Mouse (Mus musculus): ENCODE measurements around the gene Ntrk2. TPM values are rescaled to one million over a fixed set of nuclear protein-coding genes. Genes with fewer than 3 reads are reported as not detected.
A peak's percentile ranks its signal among the peaks of the same experiment; 100 is the strongest.

Gene Ntrk2
- total RNA-seq, 4 experiments from 2014 or later = 1.2 to 4.7 (median 3.4) TPM

DNA sequence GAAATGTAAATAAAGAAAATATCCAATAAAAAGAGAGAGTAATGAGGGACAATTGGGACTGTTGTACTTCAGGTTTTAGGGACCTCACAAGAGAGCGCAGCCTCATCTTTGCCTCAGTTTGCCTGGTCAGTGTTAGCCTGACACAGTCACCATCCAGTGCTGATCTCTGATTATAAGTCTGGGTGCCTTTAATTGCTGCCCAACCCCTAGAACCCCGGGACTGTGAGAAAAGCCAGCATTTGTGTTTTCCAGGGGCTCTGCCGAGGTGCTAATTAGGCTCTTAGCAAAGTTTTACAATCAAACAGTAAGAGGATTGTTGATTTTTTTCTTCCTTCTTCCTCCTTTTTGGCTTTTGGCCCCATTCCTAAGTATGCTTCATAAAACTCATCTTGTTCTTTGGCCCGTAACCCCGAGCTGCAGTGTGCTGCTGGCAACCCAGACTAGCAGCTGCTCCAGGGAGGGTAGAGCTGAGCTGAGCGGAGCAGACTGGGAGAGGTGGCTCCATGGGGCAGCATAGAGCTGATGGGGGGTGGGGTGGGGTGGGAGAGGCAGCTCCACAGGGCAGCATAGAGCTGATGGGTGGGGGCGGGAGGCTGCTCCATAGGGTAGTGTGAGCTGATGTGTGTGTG is 34.5 kb downstream of the Ntrk2 start:
- peak in 1 of 2 experiments; percentile 10 for DNase-seq (ENCODE audit: low spot score in 2 of 2)

DNA sequence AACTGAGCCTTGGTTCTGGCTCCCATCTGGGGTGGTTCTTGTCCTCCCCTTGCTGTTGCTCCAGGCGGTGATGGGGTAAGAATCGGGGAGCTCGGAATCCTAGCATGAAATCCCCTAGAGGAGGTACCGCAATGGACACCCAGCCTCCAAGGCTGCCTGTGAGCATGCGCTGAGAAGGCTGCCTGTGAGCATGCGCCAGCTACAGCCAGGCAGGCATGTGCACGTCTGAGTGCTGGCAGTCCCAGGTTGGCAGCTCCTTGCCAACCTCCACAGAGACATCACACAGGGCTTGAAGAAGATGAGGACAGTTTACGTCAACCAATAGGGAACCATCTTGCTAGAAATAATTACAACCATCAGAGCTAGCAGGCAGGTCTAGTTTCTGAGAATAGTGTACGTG is 37.5 kb downstream of the Ntrk2 start:
- no peak for DNase-seq (ENCODE audit: low spot score in 2 of 2)

DNA sequence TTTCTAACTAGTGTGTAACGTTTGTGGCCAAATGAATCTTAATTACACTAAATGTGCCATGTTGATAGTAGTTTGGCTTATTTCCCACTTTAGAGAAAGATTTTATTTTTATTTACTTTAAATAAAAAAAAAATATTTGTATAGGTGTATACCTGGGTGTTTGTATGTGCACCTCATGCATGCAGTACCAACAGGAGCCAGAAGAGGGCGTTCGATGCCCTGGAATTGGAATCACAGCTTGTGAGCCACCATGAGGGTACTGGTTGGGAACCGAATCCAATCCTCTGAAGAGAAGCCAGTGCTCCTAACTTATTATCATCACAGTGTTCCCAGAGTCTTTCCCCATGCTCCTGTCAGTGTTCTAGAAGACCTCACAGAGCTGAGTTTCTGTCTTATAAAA is 42.2 kb downstream of the Ntrk2 start:
- DNase-seq (ENCODE audit: low spot score in 2 of 2) = no peak

DNA sequence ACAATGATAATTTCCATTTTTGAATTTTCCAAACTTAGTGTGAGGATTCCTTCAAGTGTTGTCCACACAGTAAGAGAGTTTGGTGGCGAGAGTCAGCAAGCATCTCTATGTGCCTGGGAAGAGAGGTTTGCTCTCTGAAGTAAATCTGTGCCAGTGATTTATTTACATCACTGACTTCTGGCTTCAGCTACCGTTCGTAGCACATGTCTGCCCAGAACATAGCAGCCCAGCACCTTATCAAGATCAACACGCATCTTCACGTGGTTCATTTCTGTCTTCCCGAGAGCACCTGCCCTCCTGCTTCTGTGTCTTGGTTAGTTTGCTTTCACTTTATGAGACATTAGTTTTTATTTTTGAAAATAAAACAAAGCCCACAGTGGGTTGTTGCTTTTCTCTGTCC is 47.3 kb downstream of the Ntrk2 start:
- no peak for DNase-seq (ENCODE audit: low spot score in 2 of 2)

DNA sequence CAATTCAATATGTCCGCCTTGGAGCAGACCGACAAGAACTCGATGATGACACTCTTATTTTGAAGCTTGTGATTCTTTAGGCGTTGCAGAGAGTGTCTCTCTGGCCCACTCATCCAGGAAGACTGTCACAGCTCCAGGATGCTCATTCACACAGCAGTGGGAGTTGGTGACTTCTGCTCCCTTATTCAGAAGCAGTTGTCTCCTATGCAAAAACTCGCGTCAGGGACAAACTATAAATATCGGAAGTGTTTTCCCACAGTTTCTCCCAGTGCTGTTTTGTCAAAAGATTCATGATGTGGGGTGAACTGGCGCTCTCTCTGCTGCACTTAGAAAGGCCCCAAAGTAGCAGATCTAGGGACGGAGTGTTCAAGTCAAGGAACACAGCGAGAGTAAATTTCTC is 59.9 kb downstream of the Ntrk2 start:
- no peak for DNase-seq (ENCODE audit: low spot score in 2 of 2)

DNA sequence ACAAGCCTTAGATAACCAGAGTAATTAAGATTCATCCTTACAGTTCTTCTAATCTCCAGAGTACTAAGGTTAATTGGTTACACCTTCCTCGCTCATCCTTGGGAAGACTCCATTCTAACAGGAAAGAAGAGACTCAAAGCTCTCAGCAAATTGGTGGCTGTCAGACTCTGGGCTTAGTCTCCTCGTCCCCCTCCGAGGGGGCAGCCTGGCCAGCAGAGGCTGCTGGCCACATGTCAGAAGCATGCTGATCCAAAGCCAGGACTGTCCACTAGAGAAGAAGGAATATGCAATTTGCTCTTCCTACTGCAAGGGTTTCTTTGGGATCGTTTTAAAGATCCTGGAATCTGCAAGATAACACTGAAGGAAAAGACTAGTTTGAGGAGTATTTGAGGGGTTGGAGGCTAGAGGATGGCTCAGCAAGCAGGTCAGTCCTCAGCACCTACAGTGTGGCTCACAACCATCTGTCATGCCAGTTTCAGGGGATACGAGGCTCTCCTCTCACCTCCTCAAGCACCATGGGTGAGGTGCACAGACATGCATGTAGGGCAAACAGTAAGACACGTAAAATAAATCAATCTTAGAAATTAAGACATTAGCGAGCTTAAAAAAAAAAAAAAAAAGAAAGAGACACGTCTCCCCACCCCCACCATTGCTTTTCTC is 60.5 kb downstream of the Ntrk2 start:
- no peak for DNase-seq (ENCODE audit: low spot score in 2 of 2)

GRCm38 (mm10) chr13:58882468-58882867 is 76.1 kb downstream of the Ntrk2 start:
- DNase-seq (ENCODE audit: low spot score in 2 of 2) = no peak

- no peak for DNase-seq (ENCODE audit: low spot score in 2 of 2)
Measured at GRCm38 (mm10) chr13:58882916-58883315, 76.5 kb downstream of the Ntrk2 start.

- DNase-seq (ENCODE audit: low spot score in 2 of 2) = no peak
Measured at GRCm38 (mm10) chr13:58886108-58886507, 79.7 kb downstream of the Ntrk2 start.

DNA sequence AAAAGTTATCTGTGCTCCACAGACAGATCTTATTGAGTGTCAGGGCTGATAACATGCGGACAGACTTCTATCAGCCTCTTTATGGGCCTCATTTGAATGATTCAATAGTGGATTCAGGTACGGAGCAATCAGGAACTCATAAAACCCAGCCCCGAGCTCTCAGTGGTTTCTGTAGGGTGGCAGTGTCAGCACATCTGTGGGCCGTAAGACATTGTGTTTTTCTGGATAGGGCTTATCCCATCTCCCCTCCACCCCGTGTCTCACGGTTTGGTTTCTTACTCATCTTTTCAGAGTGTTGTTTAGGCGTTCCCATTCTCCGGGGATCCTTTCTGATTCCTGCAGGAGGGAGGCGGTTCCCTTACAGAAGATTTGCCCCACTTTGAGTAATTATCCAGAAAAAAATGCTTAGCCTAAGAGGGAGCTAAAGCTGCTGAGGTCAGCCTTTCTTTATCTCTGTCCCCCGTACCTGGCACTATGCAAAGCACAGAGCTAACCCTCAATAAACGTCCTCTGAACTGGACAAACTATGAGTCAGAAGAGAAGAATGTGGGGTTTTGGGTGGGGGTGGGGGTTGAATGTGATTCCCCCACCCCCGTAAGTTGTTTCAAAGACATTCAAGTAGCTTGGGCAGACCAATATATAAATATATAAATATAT is 90.0 kb downstream of the Ntrk2 start:
- DNase-seq (ENCODE audit: low spot score in 2 of 2) = no peak

- no peak for DNase-seq (ENCODE audit: low spot score in 2 of 2)
Measured at GRCm38 (mm10) chr13:58899337-58899736, 93.0 kb downstream of the Ntrk2 start.

- DNase-seq (ENCODE audit: low spot score in 2 of 2) = no peak
Measured at GRCm38 (mm10) chr13:58902313-58902712, 95.9 kb downstream of the Ntrk2 start.

DNA sequence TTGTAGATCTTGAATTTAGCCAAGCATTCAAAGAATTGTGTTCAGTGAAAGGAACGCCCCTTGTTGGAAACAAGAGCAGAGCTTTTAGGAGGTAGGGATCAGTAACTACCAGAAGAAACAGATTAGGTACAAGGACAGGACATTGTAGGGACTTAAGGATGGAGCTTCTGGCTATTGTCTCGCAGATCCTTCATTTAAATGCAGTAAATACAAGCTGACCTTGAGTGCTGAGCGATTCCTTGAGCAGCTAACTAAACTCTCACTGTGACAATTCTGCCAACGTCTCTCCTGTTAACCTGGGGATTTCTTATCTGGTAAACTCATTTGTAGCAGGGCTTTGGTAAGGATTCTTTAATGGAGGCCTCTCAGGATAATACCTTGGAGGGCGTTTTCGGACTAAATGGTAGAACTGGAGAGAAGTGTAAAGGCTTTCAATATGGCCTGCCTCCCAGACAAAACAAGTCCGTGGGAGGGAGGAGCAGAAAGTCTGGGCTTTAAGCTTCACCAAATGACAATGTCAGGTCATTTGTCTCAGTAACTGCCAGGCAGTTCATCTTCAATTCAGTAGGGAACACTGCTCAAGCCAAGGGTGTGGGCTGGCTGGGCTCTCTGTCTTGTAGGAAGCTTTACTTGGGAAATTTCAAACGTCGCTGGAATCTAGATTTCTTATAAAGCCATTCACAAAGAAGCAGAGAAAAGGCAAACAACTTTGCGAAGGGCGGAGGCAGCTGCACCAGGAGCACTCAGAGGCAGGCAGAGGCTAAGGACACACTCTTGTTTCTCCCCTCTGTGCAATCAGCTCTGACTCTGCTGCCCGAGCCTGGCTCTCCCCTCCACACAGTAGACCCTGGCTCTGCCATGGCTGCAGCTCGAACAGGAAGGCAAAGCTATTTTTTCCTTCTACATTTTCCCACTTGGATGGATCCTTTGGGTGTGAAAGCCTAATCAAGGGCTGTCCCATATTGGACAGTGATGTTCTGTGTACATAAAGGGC is 98.7 kb downstream of the Ntrk2 start:
- peak in 1 of 2 experiments; percentile 6 for DNase-seq (ENCODE audit: low spot score in 2 of 2)

DNA sequence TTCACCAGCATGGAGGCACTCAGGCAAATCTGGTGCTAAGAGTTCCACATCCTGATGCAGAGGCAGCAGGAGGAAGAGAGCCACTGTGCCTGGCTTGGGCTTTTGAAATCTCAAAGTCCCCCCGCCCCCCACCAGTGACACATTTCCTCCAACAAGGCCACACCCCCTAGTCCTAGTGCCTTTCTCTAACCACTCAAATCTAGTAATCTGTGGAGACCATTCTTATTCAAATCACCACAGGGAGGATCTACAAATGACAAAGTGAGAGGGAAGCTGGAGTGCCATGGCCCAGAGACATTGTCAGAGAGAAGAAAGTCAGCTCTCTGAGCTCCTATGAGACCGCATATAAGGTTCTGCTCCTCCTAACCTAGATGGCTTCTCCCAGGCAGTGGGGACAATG is 105.6 kb downstream of the Ntrk2 start:
- DNase-seq (ENCODE audit: low spot score in 2 of 2) = no peak

- DNase-seq (ENCODE audit: low spot score in 2 of 2) = no peak
Measured at GRCm38 (mm10) chr13:58912559-58912958, 106.2 kb downstream of the Ntrk2 start.

GRCm38 (mm10) chr13:58914061-58914814 is 107.9 kb downstream of the Ntrk2 start:
- DNase-seq (ENCODE audit: low spot score in 2 of 2) = no peak

DNA sequence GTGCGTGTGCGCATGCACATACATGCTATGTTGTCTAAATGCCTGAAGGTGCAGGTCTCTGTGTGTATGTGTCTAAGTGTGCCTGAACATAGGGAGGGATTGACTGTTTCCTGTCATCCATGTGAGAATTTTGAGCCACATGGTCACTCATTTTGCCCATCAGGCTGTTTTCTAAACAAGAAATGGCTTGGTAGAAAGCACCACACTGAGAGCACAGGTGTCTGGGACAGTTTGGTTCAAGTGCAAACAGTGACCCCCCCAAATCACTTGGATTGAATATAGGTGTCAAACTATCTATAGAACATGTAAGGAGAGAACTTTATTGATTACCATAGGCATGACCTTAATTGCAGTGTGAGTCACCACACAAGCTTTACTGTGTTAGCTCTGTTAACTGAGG is 110.0 kb downstream of the Ntrk2 start:
- no peak for DNase-seq (ENCODE audit: low spot score in 2 of 2)

- DNase-seq (ENCODE audit: low spot score in 2 of 2) = no peak
Measured at GRCm38 (mm10) chr13:58920241-58920640, 113.9 kb downstream of the Ntrk2 start.

- DNase-seq (ENCODE audit: low spot score in 2 of 2) = peak; percentile 41 to 49
Measured at GRCm38 (mm10) chr13:58921255-58921654, 114.9 kb downstream of the Ntrk2 start.

DNA sequence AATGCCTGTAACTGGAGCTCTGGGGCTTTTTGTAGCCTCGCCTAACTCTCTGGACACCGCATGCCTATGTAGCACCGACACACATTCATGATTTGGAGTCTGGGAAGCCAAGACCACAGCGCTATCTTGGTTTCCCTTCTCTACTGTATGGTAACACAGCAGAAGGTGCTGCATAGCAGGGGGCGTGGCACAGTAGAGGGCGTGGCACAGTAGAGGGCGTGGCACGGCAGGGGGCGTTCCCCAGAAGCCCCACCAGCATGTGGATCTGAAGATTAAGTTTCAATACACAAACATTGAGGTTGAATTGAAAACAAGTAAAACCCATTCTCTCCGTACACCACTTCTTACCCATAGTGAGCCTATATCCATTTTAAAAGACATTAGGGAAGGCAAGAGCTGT is 115.3 kb downstream of the Ntrk2 start:
- DNase-seq (ENCODE audit: low spot score in 2 of 2) = no peak

DNA sequence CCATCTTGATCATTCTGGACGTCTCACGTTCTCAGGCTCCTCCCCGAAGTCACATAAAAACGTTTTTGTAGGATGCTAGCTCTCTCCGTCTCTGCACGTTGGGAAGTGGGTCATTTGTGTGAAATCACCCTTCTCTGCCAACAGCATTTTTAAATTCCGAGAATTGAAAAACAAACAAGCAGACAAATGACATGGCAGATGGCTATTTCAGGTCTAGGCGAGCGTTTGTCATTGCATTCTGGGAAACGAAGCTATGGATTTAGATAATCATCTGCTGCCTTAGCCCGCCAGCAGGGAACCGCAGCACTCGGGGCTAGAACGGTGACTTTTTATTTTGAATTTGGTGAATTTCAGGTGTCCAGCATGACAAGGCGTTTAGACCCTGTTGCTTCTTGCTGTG is 115.8 kb downstream of the Ntrk2 start:
- DNase-seq (ENCODE audit: low spot score in 2 of 2) = no peak

Measured in gastrocnemius, adult 8-10 months (tissue).